Mouse (Mus musculus) frontal cortex, postnatal 10 days (tissue): ENCODE data around the gene Rln3.
"Not testable (repeated sequence)": the region's sequence is repeated elsewhere in the genome, so short reads cannot be mapped to it uniquely, and the experiment has no call there.

Source experiments
- DNase-seq, 2 experiments: peaks; one replicate each; pipeline ENCODE4 v3.0.0; 2022; ENCODE audit warnings: low spot score in 2 of 2, mixed read lengths in 1 of 2

Gene Rln3

DNA sequence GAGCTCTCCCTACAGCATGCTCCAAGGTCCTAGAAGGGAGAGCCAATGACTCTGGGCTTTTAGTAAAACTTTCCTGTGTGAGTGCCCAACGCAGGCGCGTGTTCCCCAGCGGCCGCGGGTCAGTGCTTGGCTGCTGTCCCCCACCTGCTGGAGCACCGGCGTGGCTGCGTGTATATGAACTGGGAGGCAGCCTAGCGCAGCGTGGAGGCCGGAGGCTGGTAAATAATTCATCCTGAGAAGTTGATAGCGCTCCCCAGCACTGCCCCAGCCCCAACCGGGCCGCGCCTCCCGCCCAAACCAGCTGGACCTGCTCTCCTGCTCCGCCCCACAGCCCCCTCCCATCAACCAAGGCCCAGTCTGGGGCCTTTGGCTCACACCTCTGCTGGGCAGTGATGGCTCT, 23.7 kb downstream of the Rln3 start, which contains the start of gene Palm3:
Gene Palm3 (plus strand): TSS at position 376 of the 400 bp plus-strand sequence.
- no peak for DNase-seq

DNA sequence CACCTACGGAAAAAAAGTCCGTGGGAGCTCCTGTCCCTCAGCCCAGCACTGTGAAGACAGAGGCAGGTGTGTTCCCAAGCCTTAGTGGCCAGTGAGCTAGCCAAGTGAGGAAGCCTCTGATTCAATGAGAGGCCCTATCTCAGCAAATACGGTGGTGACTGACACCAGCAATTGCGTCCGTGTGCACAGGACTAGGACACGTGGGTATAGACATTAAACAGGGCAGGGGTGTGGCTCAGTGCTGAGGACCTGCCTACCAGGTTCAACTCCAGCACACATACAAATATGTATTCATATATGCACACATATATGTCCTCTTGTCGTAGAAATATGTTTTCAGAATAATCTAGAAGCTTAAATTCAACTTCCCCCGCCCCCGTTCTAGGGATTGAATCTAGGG, 25.1 kb downstream of the Rln3 start:
- no peak for DNase-seq

DNA sequence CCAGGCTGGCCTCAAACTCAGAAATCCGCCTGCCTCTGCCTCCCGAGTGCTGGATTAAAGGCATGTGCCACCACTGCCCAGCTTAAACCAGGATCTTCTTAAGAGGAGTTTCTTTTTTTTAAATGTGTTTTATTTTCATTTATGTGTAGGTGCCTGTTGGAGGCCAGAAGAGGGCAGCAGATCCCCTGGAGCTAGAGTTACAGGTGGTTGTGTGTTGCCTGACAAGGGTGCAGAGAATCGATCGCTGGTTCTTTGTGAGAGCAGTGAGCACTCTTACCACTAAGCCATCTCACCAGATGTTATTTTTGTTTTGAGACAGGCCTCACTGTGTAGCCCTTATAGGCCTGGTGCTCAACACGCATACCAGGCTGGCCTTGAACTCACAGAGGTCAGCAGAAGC, 29.0 kb downstream of the Rln3 start:
- no peak for DNase-seq

DNA sequence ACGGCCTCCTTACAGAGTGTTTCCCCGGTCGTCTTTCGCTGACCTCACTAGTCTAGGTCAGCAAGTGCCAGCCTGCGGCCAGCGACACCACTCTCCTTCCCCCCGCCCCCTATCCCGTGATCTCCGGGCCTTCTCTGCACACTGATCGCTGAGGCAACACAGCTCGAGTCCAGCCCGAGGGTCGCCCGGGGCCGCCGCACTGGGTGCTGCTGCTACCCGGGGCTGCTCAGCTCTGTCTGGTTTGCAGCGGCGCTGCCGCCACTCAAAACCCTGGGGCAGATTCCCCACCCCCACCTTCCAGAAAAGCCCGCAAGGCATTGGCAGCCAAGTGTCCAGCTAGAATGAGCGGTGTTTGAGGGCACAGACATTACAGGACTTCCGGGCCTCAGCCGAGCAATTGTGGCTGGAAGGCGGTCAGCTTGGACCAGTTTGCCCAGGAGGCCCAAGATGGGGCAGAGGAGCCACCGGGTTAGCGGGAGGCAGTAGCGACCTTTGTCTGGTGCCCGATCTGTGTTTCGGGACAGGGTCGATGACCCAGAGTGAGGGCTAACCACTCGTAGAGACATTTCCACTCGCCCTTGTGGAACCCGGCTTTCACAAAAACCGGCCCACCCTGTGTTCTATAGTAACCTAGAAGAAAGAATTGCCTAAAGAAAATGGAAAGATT, 32.2 kb downstream of the Rln3 start:
- DNase-seq, result no peak

DNA sequence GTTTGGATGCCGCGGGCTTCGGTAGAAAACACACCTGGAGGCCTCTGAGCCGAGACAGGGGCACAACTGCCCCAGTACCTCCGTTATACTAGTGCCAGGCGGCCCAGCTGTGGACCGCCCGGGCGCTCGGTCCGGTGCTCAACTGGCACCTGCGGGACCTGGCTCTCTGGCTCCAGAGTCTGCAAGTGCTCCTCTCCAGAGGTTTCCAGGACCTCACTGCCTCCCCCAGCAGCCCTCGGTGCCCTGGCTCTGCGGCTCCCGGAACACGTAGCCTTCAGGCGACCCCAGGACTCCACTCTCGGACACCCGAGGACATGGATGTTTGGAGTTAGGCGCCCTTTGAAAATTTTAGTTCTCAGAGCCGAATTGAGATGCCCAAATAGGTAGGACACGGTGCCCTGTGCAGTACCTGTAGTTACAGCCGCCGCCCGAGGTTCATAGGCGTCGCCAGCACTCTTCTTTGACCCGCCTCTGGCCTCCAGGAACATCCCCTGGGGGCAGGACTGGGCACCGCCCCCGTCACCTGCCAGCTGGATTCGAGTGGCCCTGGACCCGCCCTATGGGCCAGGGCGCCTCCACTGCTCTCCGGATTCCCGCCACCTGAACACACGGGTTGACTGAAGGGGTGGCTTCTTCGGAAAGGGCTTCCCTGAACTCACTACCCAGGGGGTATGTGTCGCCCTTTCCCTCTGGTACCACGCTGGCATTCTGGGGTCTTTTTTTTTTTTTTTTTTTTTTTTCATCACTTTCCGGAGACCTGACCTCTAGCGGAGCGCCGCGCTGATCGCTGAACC, 32.9 kb downstream of the Rln3 start, which contains the start of gene 2210011C24Rik:
Gene 2210011C24Rik (minus strand): TSS at position 467 of the 794 bp plus-strand sequence.
- DNase-seq, result no peak

DNA sequence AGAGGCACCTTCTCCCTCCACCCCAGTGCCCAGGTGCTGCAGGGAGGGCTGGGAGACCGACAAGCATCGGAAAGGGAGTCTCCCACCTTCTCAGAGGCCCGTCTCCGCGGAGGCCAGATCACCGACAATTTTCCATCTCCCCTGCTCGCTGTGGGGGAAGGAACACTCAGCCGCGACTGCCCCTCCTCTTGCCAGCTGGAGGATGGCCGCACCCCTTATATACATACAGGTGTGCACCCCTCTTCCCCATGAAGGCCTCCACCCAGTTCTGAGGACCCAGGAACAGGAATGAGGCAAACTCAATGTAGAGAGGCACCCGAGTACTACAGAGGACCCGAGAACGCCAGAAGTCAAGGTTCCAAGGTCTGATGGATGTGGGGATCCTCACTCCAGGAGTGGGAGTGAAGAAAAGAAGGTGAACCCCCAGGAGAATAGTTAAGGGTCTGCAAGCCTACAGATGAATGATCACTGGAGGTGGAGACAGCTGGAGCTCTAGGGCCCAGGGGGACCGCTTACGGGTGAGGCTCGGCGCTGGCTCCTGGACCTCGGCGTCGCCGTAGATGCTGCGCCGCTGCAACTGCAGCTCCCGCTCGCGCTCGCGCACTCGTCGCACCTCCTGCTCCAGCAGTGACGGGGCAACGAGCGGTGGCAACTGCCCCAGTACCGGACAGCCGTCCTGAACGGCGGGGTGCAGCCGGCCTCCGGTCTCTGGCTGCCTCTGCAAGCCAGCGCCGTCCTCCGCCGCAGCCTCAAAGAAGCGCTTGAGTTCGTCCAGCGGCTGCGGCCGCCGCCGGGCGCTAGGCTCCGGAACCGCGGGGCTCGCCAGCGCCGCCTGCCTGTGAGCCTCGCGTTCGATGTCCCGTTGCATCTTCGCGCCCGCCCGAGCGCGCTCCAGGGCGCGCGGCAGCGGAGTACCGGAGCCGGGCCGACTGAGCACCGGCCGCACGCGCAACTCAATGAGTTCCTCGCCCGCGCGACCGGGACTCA, 33.9 kb downstream of the Rln3 start:
- DNase-seq, result peak in 1 of 2 experiments; percentile 70

DNA sequence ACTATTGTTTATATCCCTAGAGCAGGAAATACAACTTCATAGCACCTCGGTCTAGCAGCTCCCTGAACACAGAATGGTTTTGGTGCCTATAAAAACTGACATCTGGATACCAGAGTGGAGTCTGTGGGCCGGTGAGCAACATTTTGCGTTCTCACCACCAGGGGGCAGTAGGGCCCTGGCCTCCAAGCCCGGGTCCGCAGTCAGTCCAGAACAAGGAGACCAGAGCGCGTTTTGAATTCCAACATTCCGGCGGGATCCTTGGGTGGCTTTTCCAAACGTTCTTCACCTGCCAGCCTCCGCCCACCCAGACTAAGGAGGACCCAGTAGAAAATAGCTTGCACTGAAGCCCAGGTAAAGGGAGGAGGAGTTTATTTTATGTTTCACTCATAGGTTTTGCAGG, 34.9 kb downstream of the Rln3 start:
- peak in 1 of 2 experiments; percentile 80 for DNase-seq

DNA sequence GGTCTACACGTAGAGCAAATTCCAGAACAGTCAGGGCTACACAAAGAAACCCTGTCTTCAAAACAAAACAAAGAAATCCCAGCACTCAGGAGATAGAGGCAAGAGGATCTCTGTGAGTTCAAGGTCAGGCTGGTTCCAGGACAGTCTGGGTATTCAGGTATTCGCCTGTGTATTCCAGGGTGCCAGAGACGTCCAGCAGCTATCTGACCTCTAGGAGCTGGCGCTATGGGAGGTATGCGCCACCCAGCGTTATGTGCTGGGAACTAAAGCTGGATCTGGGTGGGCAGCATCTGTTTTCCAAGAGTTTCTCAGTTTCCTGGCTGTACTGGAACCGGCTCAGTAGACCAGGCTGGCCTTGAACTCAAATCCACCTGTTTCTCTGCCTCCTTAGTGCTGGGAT, 36.4 kb downstream of the Rln3 start:
- DNase-seq, result no peak

DNA sequence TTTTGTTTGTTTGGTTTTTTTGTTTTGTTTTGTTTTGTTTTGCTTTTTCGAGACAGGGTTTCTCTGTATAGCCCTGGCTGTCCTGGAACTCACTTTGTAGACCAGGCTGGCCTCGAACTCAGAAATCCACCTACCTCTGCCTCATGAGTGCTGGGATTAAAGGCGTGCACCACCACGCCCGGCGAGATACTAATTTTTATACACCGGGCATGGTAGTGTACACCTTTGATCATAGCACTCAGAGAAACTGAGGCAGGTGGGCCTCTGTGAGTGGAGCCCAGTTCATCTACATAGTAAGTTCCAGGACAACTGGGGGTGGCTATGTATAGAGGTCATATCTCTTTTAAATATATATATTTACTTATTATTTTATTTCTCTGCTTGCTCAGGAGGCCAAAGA, 39.3 kb downstream of the Rln3 start:
- DNase-seq, result not testable (repeated sequence)

DNA sequence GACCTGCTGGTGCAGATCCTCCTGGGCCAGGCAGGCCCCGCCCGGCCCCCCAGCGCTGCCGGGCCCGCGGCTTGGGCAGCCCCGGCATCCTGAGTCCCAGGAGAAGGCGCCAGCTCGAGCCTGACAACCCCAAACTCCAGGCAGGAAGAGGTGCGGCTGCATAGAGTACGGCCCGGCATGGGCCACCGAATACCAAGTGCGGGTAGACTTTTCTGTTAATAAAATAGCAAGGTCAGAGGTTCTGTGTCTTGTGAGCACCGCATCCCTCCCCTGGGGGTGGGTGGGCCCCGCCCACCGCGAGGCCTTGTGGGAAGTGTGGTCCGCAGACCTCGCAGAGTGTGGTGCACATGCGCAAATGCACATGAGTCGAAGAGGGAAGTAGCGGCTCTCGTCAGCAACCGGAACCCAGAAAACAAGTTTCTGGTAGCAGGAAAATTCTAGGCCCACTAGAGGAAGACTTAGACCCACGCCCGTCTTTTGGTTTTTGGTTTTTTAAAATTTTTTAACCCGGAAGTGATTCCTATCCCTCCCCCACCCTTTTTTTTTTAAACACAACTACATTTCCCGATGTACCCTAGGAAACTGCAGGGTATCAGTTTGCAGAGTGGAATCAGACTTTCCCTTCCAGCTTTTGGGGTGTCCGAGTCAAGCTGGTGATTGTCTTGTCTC, 40.1 kb downstream of the Rln3 start:
- DNase-seq, result peak; percentile 90 to 91

DNA sequence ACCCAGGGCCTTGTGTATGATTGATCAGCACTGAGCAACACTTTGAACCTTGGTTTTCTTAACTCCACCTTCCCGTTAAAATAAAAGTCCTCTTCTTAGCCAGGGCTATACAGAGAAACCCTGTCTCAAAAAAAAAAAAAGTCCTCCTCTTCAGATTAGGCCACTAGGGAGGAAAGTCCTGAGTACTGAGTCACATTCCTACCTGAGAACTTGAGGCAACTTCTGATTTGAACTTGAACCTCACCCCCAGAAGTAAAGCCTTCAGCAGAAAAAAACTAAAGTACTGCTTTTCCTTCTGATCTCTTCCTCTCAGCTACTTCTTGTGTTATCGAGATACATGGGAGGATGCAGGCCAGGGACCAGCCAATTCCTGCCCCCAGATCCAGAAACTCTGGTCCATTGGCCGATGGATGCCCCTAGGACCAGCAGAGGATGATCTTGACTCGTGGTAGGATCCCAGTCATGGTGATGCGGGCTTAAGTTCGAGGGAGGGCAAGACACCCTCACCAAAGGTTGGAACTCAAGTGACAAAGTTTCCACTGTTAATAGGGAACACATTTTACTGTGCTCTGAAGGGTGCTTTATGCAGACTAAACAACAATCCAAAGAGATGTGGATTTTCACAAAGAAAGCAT, 41.1 kb downstream of the Rln3 start:
- no peak for DNase-seq

DNA sequence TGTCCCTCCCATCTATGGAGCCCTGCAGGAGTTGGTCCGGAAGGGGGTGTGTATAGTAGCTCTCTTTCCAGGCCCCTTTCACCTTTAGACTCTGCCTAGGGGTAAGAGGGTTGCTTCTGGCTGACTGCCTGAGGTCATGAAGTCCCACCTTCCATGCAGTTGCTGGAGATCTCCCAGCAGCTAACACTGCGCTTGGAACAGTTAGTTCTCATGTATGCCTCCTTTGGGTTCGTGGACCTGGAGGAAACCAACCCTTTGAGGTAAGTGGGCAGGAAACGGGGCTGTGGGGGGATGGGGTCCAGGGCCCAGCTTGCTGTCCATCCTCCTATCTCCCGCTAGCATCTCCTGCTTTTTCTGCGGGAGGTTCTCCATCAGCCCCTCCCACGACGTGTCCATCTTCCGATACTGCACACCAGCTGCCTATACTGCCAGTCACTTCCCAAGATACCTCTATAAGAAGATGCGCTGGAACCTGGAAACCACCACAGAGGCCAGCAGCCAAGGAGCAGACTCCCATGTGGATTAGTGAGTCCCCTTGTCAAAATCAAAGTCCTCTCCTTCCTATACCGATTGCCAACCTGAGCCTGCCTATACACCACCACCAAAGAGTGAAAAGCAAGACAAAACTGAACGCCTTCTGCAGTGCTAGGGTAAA, 41.7 kb downstream of the Rln3 start:
- no peak for DNase-seq

DNA sequence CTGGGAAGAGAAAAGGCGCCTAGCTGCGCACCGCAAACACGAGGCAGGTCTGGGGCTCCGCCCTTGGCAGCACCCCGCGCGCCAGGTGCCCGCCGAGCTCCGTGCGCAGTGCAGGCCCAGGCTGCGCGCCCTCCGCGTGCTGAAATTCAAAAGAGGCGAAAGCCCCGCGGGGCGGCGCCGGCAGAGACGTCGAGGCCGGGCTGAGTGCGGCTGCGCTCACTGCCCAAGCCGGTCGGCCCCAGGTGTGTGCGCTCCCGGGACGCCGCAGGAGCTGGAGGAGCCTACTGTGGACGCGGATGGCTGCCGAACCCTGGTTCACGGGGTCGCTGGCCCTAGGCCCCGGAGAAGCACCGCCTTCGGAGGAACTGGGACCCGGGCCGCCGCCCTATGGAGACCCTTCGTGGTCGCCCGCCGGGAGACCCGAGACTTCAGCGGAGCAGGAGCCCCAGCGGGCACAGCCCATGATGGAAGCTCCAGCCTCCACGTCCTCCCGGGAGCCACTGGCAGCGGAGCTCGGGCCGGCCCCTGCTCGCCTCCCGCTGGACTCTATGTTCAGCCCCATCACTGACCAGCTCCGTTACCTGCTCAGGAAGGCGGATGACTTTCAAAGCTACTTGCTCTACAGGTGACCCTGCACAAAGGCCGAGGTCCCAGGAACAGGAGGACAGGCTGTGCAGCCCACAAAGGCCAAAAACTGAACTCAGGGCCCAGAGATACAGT, 43.4 kb downstream of the Rln3 start, which contains the start of gene 1700067K01Rik:
Gene 1700067K01Rik (plus strand): TSS at position 222 of the 720 bp plus-strand sequence.
- no peak for DNase-seq

DNA sequence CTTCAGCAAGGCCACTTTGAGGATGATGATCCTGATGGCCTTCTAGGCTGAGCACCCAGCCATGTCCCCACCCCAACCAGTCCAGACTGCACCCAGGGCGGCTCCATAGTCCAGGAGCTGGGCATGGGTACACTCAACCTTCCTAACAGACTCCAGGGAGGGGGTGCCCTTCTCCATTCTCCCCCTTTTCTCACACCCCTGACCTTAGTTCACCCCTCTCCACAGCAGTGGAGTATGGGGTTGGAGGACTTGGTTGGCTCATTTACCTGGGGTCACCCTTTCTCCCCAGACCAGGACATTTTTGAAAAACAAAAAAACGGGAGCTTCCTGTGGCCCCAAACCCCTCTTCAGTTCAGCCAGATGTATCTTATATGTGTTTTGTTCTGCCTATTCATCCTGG, 45.0 kb downstream of the Rln3 start:
- no peak for DNase-seq

DNA sequence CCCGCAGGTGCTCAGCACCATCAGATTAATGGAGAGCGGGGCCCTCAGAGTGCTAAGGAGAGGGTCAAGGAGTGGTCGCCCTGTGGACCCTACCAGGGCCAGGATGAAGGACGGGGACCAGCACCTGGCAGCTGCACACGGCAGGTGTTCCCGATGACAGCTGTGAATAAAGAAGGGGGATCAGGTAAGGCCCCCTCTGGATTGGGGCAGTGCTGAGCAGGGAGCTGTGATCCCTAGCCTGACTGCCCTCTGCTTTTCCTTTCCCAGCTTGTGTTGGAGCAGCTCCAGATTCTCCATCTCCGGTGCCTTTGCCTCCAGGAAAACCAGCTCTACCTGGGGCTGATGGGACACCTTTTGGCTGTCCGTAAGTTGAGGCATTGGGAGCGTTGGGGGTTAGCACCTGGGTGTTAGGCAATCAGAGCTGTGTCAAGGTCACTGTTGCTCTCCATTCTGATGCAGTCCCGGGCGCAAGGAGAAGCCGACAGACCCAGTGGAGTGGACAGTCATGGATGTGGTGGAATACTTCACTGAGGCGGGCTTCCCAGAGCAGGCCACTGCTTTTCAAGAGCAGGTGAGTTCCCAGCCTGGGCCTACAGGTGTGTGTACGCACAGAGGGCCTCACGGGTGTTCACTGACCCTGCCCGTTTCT, 45.6 kb downstream of the Rln3 start:
- no peak for DNase-seq

DNA sequence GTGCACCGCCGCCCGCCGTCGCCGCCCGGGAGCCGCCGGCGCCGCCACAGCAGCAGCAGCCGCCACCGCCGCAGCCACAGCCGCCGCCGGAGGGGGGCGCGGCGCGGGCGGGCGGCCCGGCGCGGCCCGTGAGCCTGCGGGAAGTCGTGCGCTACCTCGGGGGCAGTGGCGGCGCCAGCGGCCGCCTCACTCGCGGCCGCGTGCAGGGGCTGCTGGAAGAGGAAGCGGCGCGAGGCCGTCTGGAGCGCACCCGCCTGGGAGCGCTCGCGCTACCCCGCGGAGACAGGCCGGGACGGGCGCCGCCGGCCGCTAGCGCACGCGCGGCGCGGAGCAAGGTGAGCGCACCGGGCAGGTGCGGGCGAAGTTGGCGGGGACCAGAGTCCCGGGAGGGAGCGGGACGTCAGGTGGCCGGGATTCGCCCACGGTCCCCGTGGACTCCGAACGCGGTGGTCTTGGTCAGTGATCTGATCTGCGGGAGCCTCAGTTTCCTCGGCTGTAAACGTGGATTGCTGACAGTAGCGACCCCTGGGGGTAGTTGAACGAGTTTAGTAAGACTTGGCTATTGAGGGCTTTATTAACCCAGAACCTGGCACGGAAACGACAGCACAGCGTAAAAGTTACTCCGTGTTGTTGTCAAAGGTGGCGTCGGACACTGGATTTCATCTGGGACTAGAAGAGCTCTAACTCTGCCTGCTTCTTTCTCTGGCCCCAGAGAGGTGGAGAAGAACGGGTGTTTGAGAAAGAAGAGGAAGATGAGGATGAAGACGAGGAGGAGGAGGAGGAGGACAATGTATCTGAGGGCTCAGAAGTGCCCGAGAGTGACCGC, 46.4 kb downstream of the Rln3 start:
- DNase-seq, result peak in 1 of 2 experiments; percentile 64

DNA sequence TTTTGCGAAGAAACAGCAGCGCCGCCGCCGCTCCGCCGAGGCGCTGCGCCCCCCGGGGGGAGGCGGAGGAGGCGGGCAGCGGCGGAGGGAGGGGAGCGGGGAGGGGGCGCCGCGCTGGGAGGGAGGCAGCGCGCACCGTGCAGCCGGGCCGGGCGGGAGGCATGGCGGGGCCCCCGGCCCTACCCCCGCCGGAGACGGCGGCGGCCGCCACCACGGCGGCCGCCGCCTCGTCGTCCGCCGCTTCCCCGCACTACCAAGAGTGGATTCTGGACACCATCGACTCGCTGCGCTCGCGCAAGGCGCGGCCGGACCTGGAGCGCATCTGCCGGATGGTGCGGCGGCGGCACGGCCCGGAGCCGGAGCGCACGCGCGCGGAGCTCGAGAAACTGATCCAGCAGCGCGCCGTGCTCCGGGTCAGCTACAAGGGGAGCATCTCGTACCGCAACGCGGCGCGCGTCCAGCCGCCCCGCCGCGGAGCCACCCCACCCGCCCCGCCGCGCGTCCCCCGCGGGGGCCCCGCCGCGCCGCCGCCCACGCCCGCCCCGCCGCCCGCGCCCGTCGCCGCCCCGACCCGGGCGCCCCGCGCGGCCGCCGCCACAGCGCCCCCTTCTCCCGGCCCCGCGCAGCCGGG, 47.2 kb downstream of the Rln3 start, which contains the start of gene Samd1:
Gene Samd1 (plus strand): TSS at position 162 of the 631 bp plus-strand sequence.
- DNase-seq, result peak in 1 of 2 experiments; percentile 65
